In the genomic region with DNA sequence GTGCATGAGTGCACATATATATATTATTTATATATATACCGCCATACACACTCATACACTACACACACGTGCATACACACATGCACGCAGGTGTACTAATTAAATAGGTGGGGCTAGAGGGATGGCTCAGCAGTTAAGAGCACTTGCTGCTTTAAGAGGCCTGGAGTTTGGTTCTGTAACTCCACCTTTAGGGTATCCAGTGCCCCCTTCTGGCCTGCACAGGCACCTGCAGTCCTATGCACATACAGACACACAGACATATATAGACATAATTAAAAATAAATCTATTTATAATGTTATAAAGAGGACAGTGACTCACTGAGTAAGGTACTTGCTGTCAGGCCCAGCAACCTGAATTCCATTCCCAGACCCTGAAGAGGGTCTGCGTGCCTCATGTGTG, we compare ENCODE assay signal across 13 mouse cellular contexts. TPM values are rescaled to one million over a fixed set of nuclear protein-coding genes. Genes with fewer than 3 reads are reported as not detected.
DNase-seq lines count a peak whose midpoint lies in the region; ATAC-seq and TF ChIP-seq lines count a peak whose summit lies in the region.
"Had no signal": no experiment of that assay in that cellular context is flagged by ENCODE, and none has a peak within 500 bp of the region (broad histone marks: within the 10 kb centered on the region; RNA-seq: fewer than 3 reads in every experiment).

No protein-coding gene starts in this region.

- peak; percentile 55 for TF ChIP-seq CTCF in midbrain, postnatal 0 days (IDR thresholded peaks at IDR 0.05)
- peak; percentile 56 for TF ChIP-seq CTCF in lung, adult 2 months (IDR thresholded peaks at IDR 0.05; ENCODE audit: insufficient read depth, low read length)

- no peaks in the 10 kb centered on the region for H3K4me1 ChIP-seq in midbrain, postnatal 0 days (ENCODE audit: insufficient read depth, low read length)
- H3K4me1 ChIP-seq in midbrain, embryonic 10.5 days: no peaks in the 10 kb centered on the region
- peaks cover 7% of the 10 kb centered on the region for H3K4me1 ChIP-seq in lung, adult 2 months (ENCODE audit: control insufficient read depth, insufficient read depth, low read length)
- H3K4me1 ChIP-seq in neural tube, embryonic 15.5 days: no peaks in the 10 kb centered on the region
- H3K4me1 ChIP-seq in midbrain, embryonic 16.5 days (ENCODE audit: control insufficient read depth, insufficient read depth, low read length): no peaks in the 10 kb centered on the region

- H3K4me3 ChIP-seq in midbrain, postnatal 0 days (ENCODE audit: low read depth, low read length): no peak overlapping the region
- H3K4me3 ChIP-seq in midbrain, embryonic 10.5 days: no peak overlapping the region
- no peak overlapping the region for H3K4me3 ChIP-seq in lung, adult 2 months (replicated peaks; ENCODE audit: extremely low read depth, low read depth, low read length)
- no peak overlapping the region for H3K4me3 ChIP-seq in neural tube, embryonic 15.5 days (replicated peaks)
- H3K4me3 ChIP-seq in midbrain, embryonic 16.5 days (ENCODE audit: low read depth, low read length): no peak overlapping the region
- H3K4me3 ChIP-seq: embryonic facial prominence, embryonic 13.5 days; megakaryocyte, embryonic 14.5 days had no signal

- no peak overlapping the region for H3K27ac ChIP-seq in midbrain, postnatal 0 days (ENCODE audit: low read depth, low read length)
- H3K27ac ChIP-seq in midbrain, embryonic 10.5 days (replicated peaks): no peak overlapping the region
- no peak overlapping the region for H3K27ac ChIP-seq in neural tube, embryonic 15.5 days (replicated peaks)
- no peak overlapping the region for H3K27ac ChIP-seq in midbrain, embryonic 16.5 days (ENCODE audit: low read length)
- H3K27ac ChIP-seq: embryonic facial prominence, embryonic 13.5 days had no signal

- ATAC-seq in midbrain, postnatal 0 days (ENCODE audit: low FRiP score): no peak
- ATAC-seq in neural tube, embryonic 15.5 days (ENCODE audit: low FRiP score): no peak
- ATAC-seq in midbrain, embryonic 16.5 days: no peak
- ATAC-seq: hindbrain, embryonic 16.5 days; Patski had no signal

- no peaks in the 10 kb centered on the region for H3K27me3 ChIP-seq in midbrain, postnatal 0 days (ENCODE audit: insufficient read depth, low read length)
- no peaks in the 10 kb centered on the region for H3K27me3 ChIP-seq in midbrain, embryonic 10.5 days (ENCODE audit: low read depth, poor library complexity, severe bottlenecking)
- no peaks in the 10 kb centered on the region for H3K27me3 ChIP-seq in neural tube, embryonic 15.5 days (replicated peaks)
- no peaks in the 10 kb centered on the region for H3K27me3 ChIP-seq in midbrain, embryonic 16.5 days (ENCODE audit: control insufficient read depth, insufficient read depth, low read depth, low read length)
- H3K27me3 ChIP-seq: embryonic facial prominence, embryonic 13.5 days; Patski had no signal

- 96% methylated on average over 4 of the region's 4 CpGs for WGBS in midbrain, postnatal 0 days
- 89% methylated on average over 4 of the region's 4 CpGs for WGBS in midbrain, embryonic 10.5 days
- WGBS in lung, adult 2 months: 84% methylated on average over 4 of the region's 4 CpGs
- WGBS in neural tube, embryonic 15.5 days: 95% methylated on average over 4 of the region's 4 CpGs
- WGBS in midbrain, embryonic 16.5 days: 93% methylated on average over 4 of the region's 4 CpGs

- peaks cover 41% of the 10 kb centered on the region for H3K36me3 ChIP-seq in midbrain, postnatal 0 days (ENCODE audit: insufficient read depth, low read length)
- H3K36me3 ChIP-seq in midbrain, embryonic 10.5 days: no peaks in the 10 kb centered on the region
- peaks cover 36% of the 10 kb centered on the region for H3K36me3 ChIP-seq in neural tube, embryonic 15.5 days
- no peaks in the 10 kb centered on the region; the same call in none of the 2 replicates for H3K36me3 ChIP-seq in midbrain, embryonic 16.5 days (ENCODE audit: control insufficient read depth, insufficient read depth, low read length)

- DNase-seq in gastrocnemius, postnatal 10 days: peak; percentile 41
- no peak for DNase-seq in gastrocnemius, adult 8-10 months (ENCODE audit: low spot score in 2 of 2)
- no peak for DNase-seq in midbrain, postnatal 0 days (ENCODE audit: low spot score)
- DNase-seq in midbrain, embryonic 10.5 days (ENCODE audit: low spot score): no peak
- peak; percentile 38 for DNase-seq in lung, adult 2 months
- DNase-seq in frontal cortex, adult 2 months (ENCODE audit: extremely low spot score in 1 of 2, low spot score in 1 of 2): no peak
- DNase-seq: gastrocnemius, postnatal 14 days had no signal

- H3K9me3 ChIP-seq in midbrain, postnatal 0 days (ENCODE audit: low read length): no peaks in the 10 kb centered on the region
- H3K9me3 ChIP-seq in midbrain, embryonic 10.5 days (replicated peaks): no peaks in the 10 kb centered on the region
- no peaks in the 10 kb centered on the region for H3K9me3 ChIP-seq in neural tube, embryonic 15.5 days (replicated peaks)
- no peaks in the 10 kb centered on the region for H3K9me3 ChIP-seq in midbrain, embryonic 16.5 days (replicated peaks; ENCODE audit: control insufficient read depth, low read length, poor library complexity, severe bottlenecking)
- H3K9me3 ChIP-seq: embryonic facial prominence, embryonic 13.5 days; megakaryocyte, embryonic 14.5 days had no signal

- H3K9ac ChIP-seq in midbrain, postnatal 0 days (replicated peaks; ENCODE audit: low read length, poor library complexity, severe bottlenecking): no peak overlapping the region
- H3K9ac ChIP-seq in neural tube, embryonic 15.5 days (replicated peaks): no peak overlapping the region
- no peak overlapping the region for H3K9ac ChIP-seq in midbrain, embryonic 16.5 days (ENCODE audit: low read depth, low read length)
- H3K9ac ChIP-seq: embryonic facial prominence, embryonic 13.5 days had no signal

- H3K4me2 ChIP-seq in midbrain, postnatal 0 days (ENCODE audit: low read depth, low read length, poor library complexity, severe bottlenecking): no peak overlapping the region
- H3K4me2 ChIP-seq in neural tube, embryonic 15.5 days: no peak overlapping the region
- H3K4me2 ChIP-seq in midbrain, embryonic 16.5 days (ENCODE audit: low read length): no peak overlapping the region
- H3K4me2 ChIP-seq: embryonic facial prominence, embryonic 13.5 days had no signal

- no peak for TF ChIP-seq POLR2A in lung, adult 2 months (IDR thresholded peaks at IDR 0.05; ENCODE audit: borderline replicate concordance, extremely low read depth, low read depth, low read length)

RNA-seq across cellular contexts. Expression of a gene that starts 35.3 kb away (rescaled TPM):
- total RNA-seq in gastrocnemius, postnatal 10 days (2021): 10 to 100 TPM; 34.7 to 37.7 TPM
- 10 to 100 TPM; 39.7 to 52.0 (median 48.4) TPM for total RNA-seq in gastrocnemius, adult 8-10 months (2022)
- 67.6 and 102 TPM in 2 replicates for total RNA-seq in midbrain, postnatal 0 days (2014; rRNA removed)
- polyA plus RNA-seq in midbrain, postnatal 0 days (2015; fragmentation: Nextera tagmentation; extraction: Ambion mirVana): 26.1 and 27.8 TPM in 2 replicates
- 8.9 and 12.9 TPM in 2 replicates for polyA plus RNA-seq in midbrain, embryonic 10.5 days (2016; fragmentation: Nextera tagmentation; extraction: Ambion mirVana)
- 61.2 and 68.3 TPM in 2 replicates for polyA plus RNA-seq in lung, adult 2 months (2012; rRNA removed)
- 62.8 and 70.8 TPM in 2 replicates for polyA plus RNA-seq in frontal cortex, adult 2 months (2012; rRNA removed)
- 33.4 and 38.3 TPM in 2 replicates for polyA plus RNA-seq in neural tube, embryonic 15.5 days (2015; fragmentation: Nextera tagmentation; extraction: Ambion mirVana)
- 41.0 and 42.0 TPM in 2 replicates for polyA plus RNA-seq in midbrain, embryonic 16.5 days (2015; fragmentation: Nextera tagmentation; extraction: Ambion mirVana)

Comparison
In these comparisons a context has a peak if more than half of its experiments do, and no peak if none do; other contexts are left out.
1. DNase-seq: peak in gastrocnemius, postnatal 10 days (single experiment) and lung, adult 2 months (single experiment); none in gastrocnemius, adult 8-10 months (0 of 2), midbrain, postnatal 0 days (single experiment), midbrain, embryonic 10.5 days (single experiment) and frontal cortex, adult 2 months (0 of 2).